In the genomic region with DNA sequence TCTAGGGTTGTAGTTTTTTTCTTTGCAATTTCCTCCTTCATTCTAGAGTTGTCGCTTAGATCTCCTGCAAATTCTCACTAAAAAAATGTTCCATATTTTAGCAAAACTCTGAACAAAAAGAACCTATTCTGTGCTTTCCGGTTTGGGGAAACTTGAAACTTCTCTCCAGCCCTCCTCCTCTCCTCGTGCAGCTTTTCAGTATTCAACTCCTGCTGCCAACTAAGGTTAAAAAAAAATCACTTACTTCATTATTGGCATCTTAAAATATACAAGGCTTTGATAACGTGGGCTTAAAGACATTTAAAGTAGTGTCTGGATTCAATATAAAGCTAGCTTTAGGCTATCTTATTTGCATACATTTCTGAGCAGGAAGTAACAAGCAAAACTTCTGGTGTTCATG, we compare ENCODE assay signal across 8 mouse cellular contexts. TPM values are rescaled to one million over a fixed set of nuclear protein-coding genes. Genes with fewer than 3 reads are reported as not detected.
A peak's percentile ranks its signal among the peaks of the same experiment; 100 is the strongest.
DNase-seq lines count a peak whose midpoint lies in the region; ATAC-seq and TF ChIP-seq lines count a peak whose summit lies in the region.

No protein-coding gene starts in this region.

- H3K36me3 ChIP-seq in spleen, adult 2 months (ENCODE audit: control insufficient read depth, insufficient read depth, low read length) = no peaks in the 10 kb centered on the region
- no peaks in the 10 kb centered on the region for H3K36me3 ChIP-seq in liver, embryonic 11.5 days (ENCODE audit: control insufficient read depth, insufficient read depth, low read length)
- H3K36me3 ChIP-seq in stomach, postnatal 0 days (ENCODE audit: control insufficient read depth, insufficient read depth, low read length) = no peaks in the 10 kb centered on the region

- 18% methylated on average over 4 of the region's 4 CpGs for WGBS in spleen, adult 2 months
- 14% methylated on average over 4 of the region's 4 CpGs for WGBS in liver, embryonic 11.5 days
- 7% methylated on average over 4 of the region's 4 CpGs for WGBS in stomach, postnatal 0 days

- H3K9ac ChIP-seq in liver, embryonic 11.5 days (ENCODE audit: low read depth, low read length) = peak overlapping the region; percentile 55; the same call in 1 of the 2 replicates
- H3K9ac ChIP-seq in stomach, postnatal 0 days (ENCODE audit: low read length) = peak overlapping the region; percentile 19; the same call in 1 of the 2 replicates

- H3K4me2 ChIP-seq in liver, embryonic 11.5 days = peak overlapping the region; percentile 50
- H3K4me2 ChIP-seq in stomach, postnatal 0 days (replicated peaks; ENCODE audit: low read depth) = peak overlapping the region; percentile 34; the same call in 1 of the 2 replicates

- no peaks in the 10 kb centered on the region for H3K9me3 ChIP-seq in liver, embryonic 11.5 days (ENCODE audit: control insufficient read depth, low read length)
- H3K9me3 ChIP-seq in stomach, postnatal 0 days (ENCODE audit: control insufficient read depth, low read length) = no peaks in the 10 kb centered on the region

- no peak for TF ChIP-seq EP300 in stomach, postnatal 0 days (optimal IDR thresholded peaks at IDR 0.05)

- H3K27me3 ChIP-seq in spleen, adult 2 months (ENCODE audit: control insufficient read depth, insufficient read depth, low read length) = no peaks in the 10 kb centered on the region
- H3K27me3 ChIP-seq in liver, embryonic 11.5 days (replicated peaks; ENCODE audit: control insufficient read depth, insufficient read depth, low read length) = no peaks in the 10 kb centered on the region
- no peaks in the 10 kb centered on the region for H3K27me3 ChIP-seq in stomach, postnatal 0 days (ENCODE audit: control insufficient read depth, insufficient read depth, low read length)

- H3K27ac ChIP-seq in spleen, adult 2 months (ENCODE audit: insufficient read depth, low read length) = no peak overlapping the region
- no peak overlapping the region for H3K27ac ChIP-seq in liver, embryonic 11.5 days (ENCODE audit: low read depth, low read length)
- peak overlapping the region; percentile 42; the same call in 1 of the 2 replicates for H3K27ac ChIP-seq in stomach, postnatal 0 days (replicated peaks)

- H3K4me3 ChIP-seq in spleen, adult 2 months (ENCODE audit: extremely low read depth, insufficient read depth, insufficient read length) = 0 out of 2 replicates have a peak overlapping the region, but pooled peaks have one; percentile 85
- peak overlapping the region; percentile 53 for H3K4me3 ChIP-seq in liver, embryonic 11.5 days (ENCODE audit: low read depth, low read length)
- H3K4me3 ChIP-seq in stomach, postnatal 0 days (ENCODE audit: low read depth, low read length) = peak overlapping the region; percentile 52

- no peak for TF ChIP-seq POLR2A in spleen, adult 2 months (IDR thresholded peaks at IDR 0.05; ENCODE audit: low read depth, low read length)

- intact Hi-C loops in gastrocnemius, postnatal 14 days (cut with DNase I; ENCODE audit: low total_unique reads) = no loop called here

- no peak; the same call in 1 of the 2 replicates for ATAC-seq in liver, embryonic 11.5 days (replicated peaks; ENCODE audit: low FRiP score)
- no peak for ATAC-seq in stomach, postnatal 0 days (ENCODE audit: low FRiP score, low TSS enrichment)

- peak; percentile 29 for DNase-seq in embryo, embryonic 11 days
- no peak for DNase-seq in embryo, embryonic 10 days (ENCODE audit: low spot score)
- no peak for DNase-seq in spleen, adult 2 months (ENCODE audit: low read depth in 1 of 2, low spot score in 2 of 2)
- no peak for DNase-seq in spleen, postnatal 36 days (ENCODE audit: low spot score in 2 of 2)
- DNase-seq in liver, embryonic 11.5 days (ENCODE audit: low spot score) = no peak
- DNase-seq in stomach, postnatal 0 days (ENCODE audit: low spot score) = no peak
- DNase-seq in urinary bladder, postnatal 14 days (ENCODE audit: low spot score) = no peak
- DNase-seq in gastrocnemius, postnatal 14 days = no peak

- no peaks in the 10 kb centered on the region for H3K4me1 ChIP-seq in spleen, adult 2 months (ENCODE audit: control insufficient read depth, insufficient read depth, insufficient read length)
- H3K4me1 ChIP-seq in liver, embryonic 11.5 days (replicated peaks; ENCODE audit: control insufficient read depth, insufficient read depth, low read length) = no peaks in the 10 kb centered on the region; the same call in 1 of the 2 replicates
- H3K4me1 ChIP-seq in stomach, postnatal 0 days (replicated peaks; ENCODE audit: control insufficient read depth, insufficient read depth) = no peaks in the 10 kb centered on the region

- TF ChIP-seq CTCF in spleen, adult 2 months (IDR thresholded peaks at IDR 0.05; ENCODE audit: extremely low read depth, insufficient read depth, insufficient read length, insufficient replicate concordance) = no peak
- no peak for TF ChIP-seq CTCF in stomach, postnatal 0 days (IDR thresholded peaks at IDR 0.05; ENCODE audit: low read depth)

RNA-seq across cellular contexts. Expression of gene Sh3bgrl, which starts 0.4 kb away (rescaled TPM):
- 3.8 and 4.1 TPM in 2 replicates for polyA plus RNA-seq in spleen, adult 2 months (2012; rRNA removed)
- 89.2 and 93.5 TPM in 2 replicates for polyA plus RNA-seq in liver, embryonic 11.5 days (2014; fragmentation: Nextera tagmentation; extraction: Ambion mirVana)
- 66.2 and 66.8 TPM in 2 replicates for polyA plus RNA-seq in stomach, postnatal 0 days (2015; fragmentation: Nextera tagmentation; extraction: Ambion mirVana)
- total RNA-seq in gastrocnemius, postnatal 14 days (2021) = 10 to 100 TPM; 21.8 to 24.3 TPM

Comparison
In these comparisons a context has a peak if more than half of its experiments do, and no peak if none do; other contexts are left out.
1. RNA of gene Sh3bgrl, which starts 0.4 kb away (polyA plus RNA-seq): 89.2 to 93.5 TPM in liver, embryonic 11.5 days and 66.2 to 66.8 TPM in stomach, postnatal 0 days; 3.8 to 4.1 TPM in spleen, adult 2 months; every median in the first group is over 10 times any median in the second.
2. Peak in every context shown above with its lines, with median percentiles within 50 percentile points of each other: H3K4me3 ChIP-seq.